Mouse (Mus musculus): ENCODE measurements around the gene Cbx5. TPM values are rescaled to one million over a fixed set of nuclear protein-coding genes. Genes with fewer than 3 reads are reported as not detected.

Gene Cbx5
- total and polyA plus RNA-seq, 3 experiments = 94.9 to 171 (median 128) TPM

GRCm38 (mm10) chr15:103227572-103227971 is 12.0 kb downstream of the Cbx5 start:
- Histone ChIP-seq H3K79me2 (replicated peaks; ENCODE audit: control insufficient read depth, extremely low read depth, insufficient read depth, poor library complexity, severe bottlenecking) (peaks cover 81% of the 10 kb centered on the region), H3K4me3 (replicated peaks in 1 of 3; ENCODE audit: low read depth in 2 of 3, low read length in 2 of 3, poor library complexity in 1 of 3) (no peak overlapping the region), H3K9me3 (replicated peaks; ENCODE audit: low read length) (no peaks in the 10 kb centered on the region), H3K27ac (ENCODE audit: insufficient read depth, low read depth) (no peak overlapping the region; the same call in 1 of the 2 replicates), H3K4me2 (ENCODE audit: insufficient read depth, low read depth, poor library complexity, severe bottlenecking) (no peak overlapping the region), H3K27me3 (replicated peaks) (no peaks in the 10 kb centered on the region), H3K9ac (ENCODE audit: insufficient read depth, low read depth) (no peak overlapping the region), H3K4me1 (ENCODE audit: control insufficient read depth in 1 of 2, insufficient read depth in 2 of 2) (peaks cover 6 to 36% of the 10 kb centered on the region in 2 experiments; a peak in 3 of 4 replicates), H3K36me3 (replicated peaks in 1 of 2; ENCODE audit: control insufficient read depth in 1 of 2, insufficient read depth in 1 of 2, low read length in 1 of 2) (peaks cover 0 to 39% of the 10 kb centered on the region in 2 experiments)
- dilution Hi-C loops (cut with MboI; ENCODE audit: extremely low pct_ligation_motif_present, extremely low pct_unique_long_range_greater_than_20kb, low sequenced_read_pairs) (no loop called here), in situ Hi-C loops (cut with MboI; ENCODE audit: low pct_ligation_motif_present, low pct_unique_long_range_greater_than_20kb, low sequenced_read_pairs) (no loop called here)
- no peak for DNase-seq (ENCODE audit: extremely low read depth)
- no peak for TF ChIP-seq ZKSCAN1 (IDR thresholded peaks at IDR 0.05; ENCODE audit: borderline replicate concordance, low read depth, low read length)
- TF ChIP-seq RAD21 (IDR thresholded peaks at IDR 0.05; ENCODE audit: low read depth, low read length) = no peak
- no peak for TF ChIP-seq TCF12 (IDR thresholded peaks at IDR 0.05; ENCODE audit: low read depth, low read length)
- no peak for TF ChIP-seq ELF1 (IDR thresholded peaks at IDR 0.05; ENCODE audit: low read depth, low read length)
- TF ChIP-seq ZC3H11A (IDR thresholded peaks at IDR 0.05; ENCODE audit: low read depth, low read length) = no peak
- TF ChIP-seq BHLHE40 (IDR thresholded peaks at IDR 0.05; ENCODE audit: low read depth, low read length) = no peak
- TF ChIP-seq MXI1 (IDR thresholded peaks at IDR 0.05; ENCODE audit: low read depth, low read length) = no peak
- TF ChIP-seq MAZ (IDR thresholded peaks at IDR 0.05; ENCODE audit: low read depth, low read length) = no peak

GRCm38 (mm10) chr15:103227022-103227421 is 12.6 kb downstream of the Cbx5 start:
- Histone ChIP-seq H3K9me3 (replicated peaks; ENCODE audit: low read length) (no peaks in the 10 kb centered on the region), H3K27ac (ENCODE audit: insufficient read depth, low read depth) (no peak overlapping the region), H3K4me3 (replicated peaks in 1 of 3; ENCODE audit: low read depth in 2 of 3, low read length in 2 of 3, poor library complexity in 1 of 3) (no peak overlapping the region), H3K27me3 (replicated peaks) (no peaks in the 10 kb centered on the region), H3K4me2 (ENCODE audit: insufficient read depth, low read depth, poor library complexity, severe bottlenecking) (no peak overlapping the region), H3K4me1 (ENCODE audit: control insufficient read depth in 1 of 2, insufficient read depth in 2 of 2) (peaks cover 6 to 34% of the 10 kb centered on the region in 2 experiments; a peak in 3 of 4 replicates), H3K9ac (ENCODE audit: insufficient read depth, low read depth) (no peak overlapping the region), H3K36me3 (replicated peaks in 1 of 2; ENCODE audit: control insufficient read depth in 1 of 2, insufficient read depth in 1 of 2, low read length in 1 of 2) (peaks cover 0 to 37% of the 10 kb centered on the region in 2 experiments), H3K79me2 (replicated peaks; ENCODE audit: control insufficient read depth, extremely low read depth, insufficient read depth, poor library complexity, severe bottlenecking) (peaks cover 79% of the 10 kb centered on the region)
- TF ChIP-seq CTCF (conservative IDR thresholded peaks at IDR 0.05 in 1 of 2, IDR thresholded peaks at IDR 0.05 in 1 of 2; ENCODE audit: low read depth in 2 of 2, low read length in 2 of 2) (no peak), POLR2AphosphoS2 (IDR thresholded peaks at IDR 0.05; ENCODE audit: low read depth, low read length) (no peak), MEF2A (IDR thresholded peaks at IDR 0.05; ENCODE audit: borderline replicate concordance, low read depth, low read length) (no peak), RCOR1 (conservative IDR thresholded peaks at IDR 0.05; ENCODE audit: low read depth, low read length) (no peak), E2F4 (IDR thresholded peaks at IDR 0.05; ENCODE audit: insufficient replicate concordance, low read depth, low read length) (no peak), NELFE (IDR thresholded peaks at IDR 0.05; ENCODE audit: low read depth, low read length) (no peak), USF2 (conservative IDR thresholded peaks at IDR 0.05; ENCODE audit: low read depth, low read length) (no peak), PAX5 (IDR thresholded peaks at IDR 0.05; ENCODE audit: low read length) (no peak), MXI1 (IDR thresholded peaks at IDR 0.05; ENCODE audit: low read depth, low read length) (no peak)
- DNase-seq (ENCODE audit: extremely low read depth) = no peak
- dilution Hi-C loops (cut with MboI; ENCODE audit: extremely low pct_ligation_motif_present, extremely low pct_unique_long_range_greater_than_20kb, low sequenced_read_pairs) (no loop called here), in situ Hi-C loops (cut with MboI; ENCODE audit: low pct_ligation_motif_present, low pct_unique_long_range_greater_than_20kb, low sequenced_read_pairs) (no loop called here)

Data from CH12.LX (cell line).